Mouse (Mus musculus) E14TG2a.4 (cell line): Measurements from ENCODE around the gene Myh6.
"Not testable (repeated sequence)": the region's sequence is repeated elsewhere in the genome, so short reads cannot be mapped to it uniquely, and the experiment has no call there.

Experiments used
- H3K27me3 ChIP-seq: 2 replicates; pipeline ENCODE4 v1.6.1; 2014; ENCODE audit warnings: low read length, control low read depth; ENCODE audit not compliant: insufficient read depth
- H3K36me3 ChIP-seq: 2 replicates; pipeline ENCODE4 v1.6.1; 2014; ENCODE audit warnings: low read length, control low read depth; ENCODE audit not compliant: insufficient read depth
- H3K4me1 ChIP-seq: replicated peaks from 2 replicates; pipeline ENCODE4 v1.6.1; 2014; ENCODE audit warnings: low read depth, low read length, control low read depth
- H3K4me3 ChIP-seq: replicated peaks from 2 replicates; pipeline ENCODE4 v1.5.1; 2014; ENCODE audit warnings: mild to moderate bottlenecking, low read length
- H3K9me3 ChIP-seq: 2 replicates; pipeline ENCODE4 v1.6.1; 2014; ENCODE audit warnings: low read length, control low read depth
- CTCF ChIP-seq: conservative IDR thresholded peaks from 2 replicates; pipeline ENCODE4 v1.5.1; 2014; ENCODE audit warnings: low read length
- NANOG ChIP-seq: IDR thresholded peaks from 2 replicates; pipeline ENCODE4 v1.6.1; 2014; ENCODE audit warnings: borderline replicate concordance, low read length, mixed read lengths
- POU5F1 ChIP-seq: IDR thresholded peaks from 2 replicates; pipeline ENCODE4 v1.6.1; 2014; ENCODE audit warnings: low read length, borderline replicate concordance

Myh6 gene

DNA sequence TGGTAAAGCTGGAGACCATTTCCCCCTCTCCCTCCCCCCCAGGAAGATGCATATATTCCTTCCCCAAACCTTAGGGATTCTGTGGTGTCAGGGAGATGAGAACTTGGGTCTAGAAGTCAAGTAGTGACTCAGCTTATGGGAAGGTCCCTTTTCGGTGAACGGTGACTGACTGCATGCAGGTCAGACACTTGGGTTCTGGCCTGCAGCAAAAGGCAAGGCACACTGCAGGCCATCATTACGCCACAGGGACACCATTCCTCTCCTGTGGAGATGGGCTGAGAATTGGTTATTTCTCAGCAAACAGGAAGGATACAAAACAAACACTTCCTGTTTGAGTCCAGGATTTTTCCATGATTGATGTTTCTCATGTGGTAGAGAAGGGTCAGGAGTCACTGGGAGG, 7.5 kb downstream of the Myh6 start:
- H3K9me3 ChIP-seq: no peaks in the 10 kb centered on the region
- peaks cover 54% of the 10 kb centered on the region for H3K27me3 ChIP-seq
- TF ChIP-seq CTCF (no peak), POU5F1 (no peak), NANOG (no peak)
- H3K4me1 ChIP-seq: peaks cover 4% of the 10 kb centered on the region; the same call in 1 of the 2 replicates
- H3K4me3 ChIP-seq: no peak overlapping the region
- H3K36me3 ChIP-seq: no peaks in the 10 kb centered on the region

DNA sequence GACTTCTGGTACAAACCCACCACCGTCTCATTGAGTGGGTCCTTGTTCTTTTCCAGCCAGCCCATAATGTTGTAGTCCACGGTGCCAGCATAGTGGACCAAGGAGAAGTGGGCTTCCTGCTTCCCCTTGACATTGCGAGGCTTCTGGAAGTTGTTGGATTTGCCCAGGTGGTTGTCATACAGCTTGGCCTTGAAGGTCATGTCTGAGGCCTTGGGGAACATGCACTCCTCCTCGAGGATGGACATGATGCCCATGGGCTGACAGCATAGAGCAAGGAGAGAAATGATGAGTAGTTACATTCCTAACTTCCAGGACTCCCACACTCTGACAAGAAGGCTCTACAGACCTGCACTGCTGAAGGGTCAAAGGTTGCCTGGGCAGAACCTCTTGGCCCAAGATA, 8.2 kb downstream of the Myh6 start:
- peaks cover 4% of the 10 kb centered on the region; the same call in 1 of the 2 replicates for H3K4me1 ChIP-seq
- peaks cover 55% of the 10 kb centered on the region for H3K27me3 ChIP-seq
- H3K9me3 ChIP-seq: no peaks in the 10 kb centered on the region
- TF ChIP-seq NANOG (no peak), POU5F1 (no peak), CTCF (no peak)
- no peak overlapping the region for H3K4me3 ChIP-seq
- no peaks in the 10 kb centered on the region for H3K36me3 ChIP-seq

DNA sequence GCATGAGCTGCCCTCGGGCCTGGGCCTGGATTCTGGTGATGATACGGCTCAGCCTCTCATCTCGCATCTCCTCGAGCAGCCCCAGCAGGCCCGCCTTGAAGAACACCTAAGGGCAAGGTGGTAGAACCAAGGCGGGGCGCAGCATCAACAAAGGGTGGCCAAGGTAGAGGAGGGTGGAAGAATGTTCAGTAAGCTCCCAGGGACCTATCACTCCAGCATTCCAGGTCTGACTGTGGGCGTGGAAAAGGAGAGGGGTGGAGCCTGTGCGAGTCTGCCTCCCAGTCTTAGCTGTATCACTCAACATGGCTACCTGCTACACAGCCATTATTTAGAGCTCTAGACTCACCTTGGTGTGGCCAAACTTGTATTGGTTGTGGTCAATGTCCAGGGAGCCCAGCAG, 10.2 kb downstream of the Myh6 start:
- no peaks in the 10 kb centered on the region for H3K9me3 ChIP-seq
- peak overlapping the region; percentile 57 for H3K4me3 ChIP-seq
- H3K27me3 ChIP-seq: peaks cover 61% of the 10 kb centered on the region
- no peak for TF ChIP-seq POU5F1
- TF ChIP-seq CTCF: no peak
- TF ChIP-seq NANOG: no peak
- H3K36me3 ChIP-seq: no peaks in the 10 kb centered on the region
- H3K4me1 ChIP-seq: peaks cover 4% of the 10 kb centered on the region; the same call in 1 of the 2 replicates

DNA sequence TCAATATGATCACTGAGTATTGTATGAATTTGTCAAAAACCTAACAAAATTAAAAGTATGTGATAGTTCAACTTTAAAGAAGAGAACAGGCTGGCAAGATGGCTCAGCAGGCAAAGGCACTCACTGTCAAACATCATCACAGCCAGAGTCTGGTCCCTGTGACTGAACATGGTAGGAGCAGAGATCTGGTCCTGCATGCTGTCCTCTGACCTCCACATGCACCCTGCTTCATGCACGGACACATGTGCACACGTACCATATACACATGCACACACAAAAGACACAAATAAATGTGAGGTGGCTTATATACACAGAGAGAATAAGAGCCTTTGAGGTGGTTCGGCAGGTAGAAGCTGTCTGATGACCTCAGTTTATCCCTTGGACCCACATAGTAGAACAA, 11.2 kb downstream of the Myh6 start:
- Histone ChIP-seq H3K27me3 (peaks cover 62% of the 10 kb centered on the region), H3K4me1 (peaks cover 4% of the 10 kb centered on the region; the same call in 1 of the 2 replicates), H3K36me3 (no peaks in the 10 kb centered on the region), H3K9me3 (no peaks in the 10 kb centered on the region), H3K4me3 (no peak overlapping the region)
- no peak for TF ChIP-seq CTCF
- TF ChIP-seq POU5F1: no peak
- no peak for TF ChIP-seq NANOG

DNA sequence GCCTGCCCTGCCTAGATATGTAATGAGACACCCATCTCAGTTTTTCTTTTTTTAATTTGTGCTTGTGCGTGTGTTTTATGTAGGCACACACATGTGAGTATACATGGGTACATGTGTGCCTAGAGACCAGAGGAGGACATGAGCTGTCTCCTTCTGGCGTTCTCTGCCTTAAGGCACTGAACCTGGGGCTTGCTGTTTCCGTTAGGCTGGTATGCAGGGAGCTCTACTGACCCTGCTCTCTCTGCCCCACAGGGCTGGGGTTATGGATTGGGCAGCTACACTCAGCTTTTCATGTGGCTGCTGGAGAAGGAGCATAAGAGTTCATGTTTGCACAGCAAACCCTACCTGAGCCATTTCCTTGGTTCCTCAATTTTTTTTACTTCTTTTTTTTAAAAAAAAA, 12.3 kb downstream of the Myh6 start:
- peaks cover 6% of the 10 kb centered on the region for H3K9me3 ChIP-seq
- peaks cover 4% of the 10 kb centered on the region; the same call in 1 of the 2 replicates for H3K4me1 ChIP-seq
- H3K4me3 ChIP-seq: no peak overlapping the region
- H3K27me3 ChIP-seq: peaks cover 68% of the 10 kb centered on the region
- H3K36me3 ChIP-seq: no peaks in the 10 kb centered on the region
- TF ChIP-seq CTCF (no peak), NANOG (no peak), POU5F1 (no peak)

DNA sequence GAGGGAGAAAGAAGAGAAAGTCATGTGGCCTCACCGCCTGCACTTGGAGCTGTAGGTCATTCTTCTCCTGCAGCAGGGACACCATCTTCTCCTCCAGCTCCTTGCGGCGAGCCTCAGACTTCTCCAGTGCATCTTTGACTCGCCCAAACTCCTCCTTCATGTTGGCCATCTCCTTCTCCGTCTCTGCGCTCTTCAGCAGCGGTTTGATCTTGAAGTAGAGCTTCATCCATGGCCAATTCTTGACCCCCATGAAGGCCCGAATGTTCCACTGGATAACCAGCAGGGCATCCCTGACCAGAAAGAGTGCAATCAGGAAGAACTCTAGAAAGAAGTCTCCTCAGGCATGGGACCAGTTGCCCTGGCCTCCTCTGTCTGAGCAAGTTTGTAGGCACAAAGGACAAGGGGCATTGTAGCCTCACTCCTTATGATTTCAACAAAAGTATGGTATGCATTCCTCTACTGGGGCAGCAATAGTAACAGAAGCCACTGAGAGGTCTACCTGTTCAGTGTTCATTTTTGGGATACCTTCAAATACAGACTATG, 13.0 kb downstream of the Myh6 start:
- no peaks in the 10 kb centered on the region for H3K36me3 ChIP-seq

DNA sequence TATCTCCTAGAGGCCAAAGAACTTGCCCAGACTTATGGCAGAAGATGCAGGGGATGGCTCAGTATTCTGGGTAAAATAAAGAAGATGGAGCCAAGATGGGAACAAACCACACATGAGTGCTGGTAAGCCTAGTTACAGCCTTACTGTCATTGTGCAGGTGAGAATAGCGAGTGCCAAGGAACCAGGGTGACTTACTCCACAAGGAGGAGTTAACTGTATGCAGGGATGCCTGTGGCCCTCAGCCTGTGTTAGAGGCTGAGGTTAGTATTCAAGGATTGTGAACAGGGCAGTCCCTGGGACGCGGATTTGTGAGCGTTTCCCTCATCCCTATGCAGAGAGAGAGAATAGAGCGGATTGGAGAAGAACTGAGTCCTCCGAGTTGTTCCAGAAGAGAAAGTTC, 15.1 kb downstream of the Myh6 start:
- TF ChIP-seq POU5F1: no peak
- no peak for TF ChIP-seq CTCF
- no peak for TF ChIP-seq NANOG
- peaks cover 13% of the 10 kb centered on the region for H3K9me3 ChIP-seq
- no peaks in the 10 kb centered on the region for H3K36me3 ChIP-seq
- H3K4me3 ChIP-seq: no peak overlapping the region
- peaks cover 7% of the 10 kb centered on the region; the same call in 1 of the 2 replicates for H3K4me1 ChIP-seq
- H3K27me3 ChIP-seq: peaks cover 84% of the 10 kb centered on the region

More for the DNA sequence above, 13.0 kb downstream of the Myh6 start:
- no peak for TF ChIP-seq CTCF
- TF ChIP-seq POU5F1: no peak
- TF ChIP-seq NANOG: no peak
- no peak overlapping the region for H3K4me3 ChIP-seq
- peaks cover 13% of the 10 kb centered on the region for H3K9me3 ChIP-seq
- H3K4me1 ChIP-seq: peaks cover 4% of the 10 kb centered on the region; the same call in 1 of the 2 replicates
- H3K27me3 ChIP-seq: peaks cover 75% of the 10 kb centered on the region

DNA sequence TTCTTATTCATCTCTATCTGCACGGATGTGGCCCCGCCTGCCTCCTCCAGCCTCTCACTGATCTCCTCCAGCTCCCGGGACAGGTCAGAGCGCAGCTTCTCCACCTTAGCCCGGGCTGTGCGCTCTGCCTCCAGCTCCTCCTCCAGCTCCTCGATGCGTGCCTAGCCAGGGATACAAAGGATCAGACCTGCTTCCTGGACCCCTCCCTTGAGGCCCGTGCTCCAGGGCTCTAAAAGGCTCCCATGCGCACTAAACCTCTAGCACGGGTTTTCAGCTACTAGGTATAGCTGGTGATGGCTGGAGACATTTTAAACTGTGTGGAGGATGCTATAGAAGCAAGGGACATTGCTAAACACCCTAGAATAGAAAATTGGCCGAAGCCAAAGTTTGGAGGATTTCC, 16.2 kb downstream of the Myh6 start:
- H3K4me3 ChIP-seq: peak overlapping the region; percentile 39; the same call in 1 of the 2 replicates
- peaks cover 8% of the 10 kb centered on the region; the same call in 1 of the 2 replicates for H3K4me1 ChIP-seq
- TF ChIP-seq NANOG (no peak), CTCF (no peak), POU5F1 (no peak)
- H3K27me3 ChIP-seq: peaks cover 92% of the 10 kb centered on the region
- peaks cover 13% of the 10 kb centered on the region for H3K9me3 ChIP-seq
- H3K36me3 ChIP-seq: no peaks in the 10 kb centered on the region

DNA sequence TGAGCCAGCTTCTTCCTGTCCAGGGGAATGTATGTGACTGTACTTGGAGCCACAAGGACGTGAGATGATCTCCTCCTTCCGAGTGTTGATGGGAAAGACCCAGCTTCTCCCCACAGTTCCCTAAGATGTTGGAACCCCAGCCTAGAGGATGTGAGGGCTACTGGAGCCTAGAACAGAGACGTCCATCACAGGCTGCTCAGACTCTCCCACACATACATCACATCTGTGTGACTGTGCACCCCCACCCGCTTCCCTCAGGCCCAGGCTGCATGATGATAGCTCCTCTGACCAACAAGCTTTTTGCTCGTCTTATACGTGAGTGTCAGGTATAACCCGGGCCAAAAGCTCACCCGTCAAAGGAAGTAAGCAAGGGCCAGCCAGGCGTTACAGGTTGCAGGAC, 17.9 kb downstream of the Myh6 start:
- Histone ChIP-seq H3K36me3 (no peaks in the 10 kb centered on the region), H3K27me3 (peaks cover 90% of the 10 kb centered on the region), H3K4me1 (peaks cover 8% of the 10 kb centered on the region; the same call in 1 of the 2 replicates), H3K9me3 (peaks cover 13% of the 10 kb centered on the region), H3K4me3 (no peak overlapping the region)
- TF ChIP-seq POU5F1 (no peak), CTCF (no peak), NANOG (no peak)

DNA sequence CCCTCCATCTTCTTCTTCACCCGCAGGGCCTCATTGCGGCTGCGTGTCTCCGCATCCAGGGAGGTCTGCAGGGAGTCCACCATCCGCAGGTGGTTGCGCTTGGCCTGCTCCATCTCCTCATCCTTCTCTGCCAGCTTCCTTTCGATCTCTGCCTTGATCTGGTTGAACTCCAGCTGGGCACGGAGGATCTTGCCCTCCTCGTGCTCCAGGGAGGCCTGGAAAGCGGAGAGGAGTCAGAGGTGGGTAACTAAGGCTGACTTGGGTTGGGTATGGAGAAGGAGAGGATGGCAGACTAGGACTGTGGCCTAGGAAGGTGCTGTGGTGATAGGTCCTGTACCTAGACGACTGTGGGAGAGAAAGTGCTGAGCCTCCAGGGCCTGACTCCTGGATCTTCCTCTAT, 19.7 kb downstream of the Myh6 start:
- not testable (repeated sequence) for H3K36me3 ChIP-seq, H3K4me1 ChIP-seq, H3K4me3 ChIP-seq
- peaks cover 77% of the 10 kb centered on the region for H3K27me3 ChIP-seq
- H3K9me3 ChIP-seq: peaks cover 13% of the 10 kb centered on the region
